Mouse (Mus musculus) cerebellum, postnatal 25 days (tissue): ENCODE measurements around the gene Plekha6.

ENCODE experiments used
- DNase-seq, 2 experiments: peaks; one replicate each; pipeline ENCODE4 v3.0.0; 2021; ENCODE audit warnings: mixed read lengths in 2 of 2

The Plekha6 gene

GRCm38 (mm10) chr1:133146014-133147009, 17.7 kb upstream of the Plekha6 start:
- peak; percentile 52 to 66 for DNase-seq

- DNase-seq: no peak
Observed at GRCm38 (mm10) chr1:133147324-133147723, 16.7 kb upstream of the Plekha6 start.

- no peak for DNase-seq
Observed at GRCm38 (mm10) chr1:133148122-133148521, 15.9 kb upstream of the Plekha6 start.

- DNase-seq: no peak
Observed at GRCm38 (mm10) chr1:133150556-133150955, 13.5 kb upstream of the Plekha6 start.

- DNase-seq: no peak
Observed at GRCm38 (mm10) chr1:133152213-133152612, 11.8 kb upstream of the Plekha6 start.

GRCm38 (mm10) chr1:133155270-133155669, 8.7 kb upstream of the Plekha6 start:
- DNase-seq: no peak

- DNase-seq: peak in 1 of 2 experiments; percentile 51
Observed at GRCm38 (mm10) chr1:133159128-133159564, 4.9 kb upstream of the Plekha6 start.

- no peak for DNase-seq
Observed at GRCm38 (mm10) chr1:133161559-133161958, 2.5 kb upstream of the Plekha6 start.

- DNase-seq: no peak
Observed at GRCm38 (mm10) chr1:133162046-133162445, 2.0 kb upstream of the Plekha6 start.

GRCm38 (mm10) chr1:133162981-133163380, 1.0 kb upstream of the Plekha6 start:
- no peak for DNase-seq

- DNase-seq: no peak
Observed at GRCm38 (mm10) chr1:133164591-133165011, 591 bp downstream of the Plekha6 start.

GRCm38 (mm10) chr1:133165111-133165510, 1.1 kb downstream of the Plekha6 start:
- DNase-seq: no peak

- DNase-seq: no peak
Observed at GRCm38 (mm10) chr1:133168318-133169060, 4.5 kb downstream of the Plekha6 start.

- DNase-seq: no peak
Observed at GRCm38 (mm10) chr1:133170196-133170595, 6.2 kb downstream of the Plekha6 start.

GRCm38 (mm10) chr1:133171357-133171756, 7.3 kb downstream of the Plekha6 start:
- DNase-seq: peak; percentile 25 to 48

- DNase-seq: no peak
Observed at GRCm38 (mm10) chr1:133175150-133175549, 11.1 kb downstream of the Plekha6 start.

GRCm38 (mm10) chr1:133177480-133178172, 13.6 kb downstream of the Plekha6 start:
- DNase-seq: peak; percentile 75 to 82

GRCm38 (mm10) chr1:133178732-133179440, 14.9 kb downstream of the Plekha6 start:
- peak; percentile 81 to 86 for DNase-seq

- peak; percentile 78 to 83 for DNase-seq
Observed at GRCm38 (mm10) chr1:133181072-133182015, 17.3 kb downstream of the Plekha6 start.

GRCm38 (mm10) chr1:133182016-133182705, 18.2 kb downstream of the Plekha6 start:
- DNase-seq: peak; percentile 65 to 74
